Mouse (Mus musculus): ENCODE measurements at regions not wholly inside any gene's neighbourhood (a gene's known extent, or its start where the extent isn't known, plus 50 kb on each side); places are given as distances from the start of the nearest gene placed in this dataset.
"Not testable (repeated sequence)": the region's sequence is repeated elsewhere in the genome, so short reads cannot be mapped to it uniquely, and the experiment has no call there.

- Histone ChIP-seq H3K4me3 (replicated peaks; ENCODE audit: low read depth, low read length) (no peak overlapping the region), H3K27me3 (ENCODE audit: control insufficient read depth, insufficient read depth, low read length) (no peaks in the 10 kb centered on the region), H3K4me2 (ENCODE audit: low read length) (no peak overlapping the region), H3K36me3 (ENCODE audit: control insufficient read depth, insufficient read depth, low read length) (no peaks in the 10 kb centered on the region), H3K27ac (replicated peaks; ENCODE audit: low read depth, low read length) (no peak overlapping the region), H3K9ac (replicated peaks; ENCODE audit: low read length) (no peak overlapping the region), H3K9me3 (ENCODE audit: control insufficient read depth, low read length) (no peaks in the 10 kb centered on the region), H3K4me1 (ENCODE audit: control insufficient read depth, insufficient read depth, low read length) (no peaks in the 10 kb centered on the region)
- WGBS, result 93% methylated on average over 2 of the region's 2 CpGs
- ATAC-seq (ENCODE audit: low FRiP score, low TSS enrichment) (no peak), DNase-seq (no peak)
These were observed 163.3 kb downstream of the Teddm3 start for GRCm38 (mm10) chr16:20990524-20990923.

GRCm38 (mm10) chr16:20975406-20975805 is 178.4 kb downstream of the Teddm3 start:
- Histone ChIP-seq H3K4me3 (replicated peaks; ENCODE audit: low read depth, low read length) (no peak overlapping the region), H3K4me2 (ENCODE audit: low read length) (no peak overlapping the region), H3K36me3 (ENCODE audit: control insufficient read depth, insufficient read depth, low read length) (no peaks in the 10 kb centered on the region), H3K27ac (replicated peaks; ENCODE audit: low read depth, low read length) (no peak overlapping the region), H3K27me3 (ENCODE audit: control insufficient read depth, insufficient read depth, low read length) (no peaks in the 10 kb centered on the region), H3K9ac (replicated peaks; ENCODE audit: low read length) (no peak overlapping the region), H3K4me1 (ENCODE audit: control insufficient read depth, insufficient read depth, low read length) (no peaks in the 10 kb centered on the region), H3K9me3 (ENCODE audit: control insufficient read depth, low read length) (no peaks in the 10 kb centered on the region)
- 59% methylated on average over 2 of the region's 2 CpGs for WGBS
- DNase-seq (peak; percentile 46), ATAC-seq (ENCODE audit: low FRiP score, low TSS enrichment) (no peak)

DNA sequence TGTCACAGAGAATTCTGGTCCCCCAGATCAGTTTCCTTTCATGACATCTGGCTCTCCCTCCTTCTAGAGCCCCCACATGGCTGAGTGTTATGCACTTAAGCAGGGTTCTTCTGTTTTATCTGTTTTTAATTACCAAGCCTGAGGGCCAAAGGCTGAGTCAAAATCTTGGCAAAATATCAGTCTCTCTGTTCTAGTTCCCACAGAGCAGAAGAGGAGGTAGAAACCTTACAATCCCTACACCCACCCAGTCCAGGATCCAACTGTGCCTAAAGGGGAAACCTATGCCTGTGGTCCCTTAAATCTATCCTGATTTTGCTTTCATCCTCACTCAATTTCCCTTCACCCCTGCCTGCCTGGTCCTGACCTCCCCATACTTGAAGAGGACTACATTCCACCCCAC is 181.4 kb downstream of the Teddm3 start:
- H3K4me3 ChIP-seq (replicated peaks; ENCODE audit: low read depth, low read length), result no peak overlapping the region
- H3K27me3 ChIP-seq (ENCODE audit: control insufficient read depth, insufficient read depth, low read length), result no peaks in the 10 kb centered on the region
- no peaks in the 10 kb centered on the region for H3K4me1 ChIP-seq (ENCODE audit: control insufficient read depth, insufficient read depth, low read length)
- no peak overlapping the region for H3K4me2 ChIP-seq (ENCODE audit: low read length)
- DNase-seq, result no peak
- no peak for ATAC-seq (ENCODE audit: low FRiP score, low TSS enrichment)
- no peaks in the 10 kb centered on the region for H3K9me3 ChIP-seq (ENCODE audit: control insufficient read depth, low read length)
- H3K36me3 ChIP-seq (ENCODE audit: control insufficient read depth, insufficient read depth, low read length), result no peaks in the 10 kb centered on the region
- H3K27ac ChIP-seq (replicated peaks; ENCODE audit: low read depth, low read length), result no peak overlapping the region
- H3K9ac ChIP-seq (replicated peaks; ENCODE audit: low read length), result no peak overlapping the region

GRCm38 (mm10) chr16:20958905-20959304 is 194.9 kb downstream of the Teddm3 start:
- Histone ChIP-seq H3K9me3 (ENCODE audit: control insufficient read depth, low read length) (no peaks in the 10 kb centered on the region), H3K4me1 (ENCODE audit: control insufficient read depth, insufficient read depth, low read length) (no peaks in the 10 kb centered on the region), H3K36me3 (ENCODE audit: control insufficient read depth, insufficient read depth, low read length) (no peaks in the 10 kb centered on the region), H3K4me3 (replicated peaks; ENCODE audit: low read depth, low read length) (no peak overlapping the region), H3K27me3 (ENCODE audit: control insufficient read depth, insufficient read depth, low read length) (no peaks in the 10 kb centered on the region), H3K4me2 (ENCODE audit: low read length) (no peak overlapping the region), H3K9ac (replicated peaks; ENCODE audit: low read length) (no peak overlapping the region), H3K27ac (replicated peaks; ENCODE audit: low read depth, low read length) (no peak overlapping the region)
- no peak for ATAC-seq (ENCODE audit: low FRiP score, low TSS enrichment)
- WGBS, result 71% methylated on average over 10 of the region's 10 CpGs
- DNase-seq, result peak; percentile 48

DNA sequence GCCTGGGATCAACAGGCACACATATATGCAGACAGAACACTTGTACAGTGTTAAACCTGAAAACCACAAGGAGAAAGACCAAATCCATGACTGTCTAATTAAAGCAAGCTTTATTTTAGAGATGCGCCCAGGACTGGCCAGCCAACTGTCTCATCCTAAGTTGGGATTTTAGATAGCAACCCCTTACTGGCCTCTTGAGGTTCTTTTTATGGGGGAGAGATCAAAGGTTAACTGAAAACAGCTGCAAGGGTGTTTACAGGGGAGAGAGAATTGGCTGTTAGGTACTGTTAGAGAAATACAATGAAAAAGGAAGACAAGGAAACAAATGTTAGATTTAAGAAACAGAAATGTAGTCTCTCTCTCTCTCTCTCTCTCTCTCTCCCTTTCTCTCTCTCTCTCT is 202.4 kb upstream of the Thpo start:
- H3K9ac ChIP-seq (replicated peaks; ENCODE audit: low read length), result no peak overlapping the region
- no peaks in the 10 kb centered on the region for H3K4me1 ChIP-seq (ENCODE audit: control insufficient read depth, insufficient read depth, low read length)
- DNase-seq (no peak), ATAC-seq (ENCODE audit: low FRiP score, low TSS enrichment) (no peak)
- H3K27me3 ChIP-seq (ENCODE audit: control insufficient read depth, insufficient read depth, low read length), result no peaks in the 10 kb centered on the region
- 90% methylated on average over 1 of the region's 1 CpGs for WGBS
- H3K4me3 ChIP-seq (replicated peaks; ENCODE audit: low read depth, low read length), result no peak overlapping the region
- H3K4me2 ChIP-seq (ENCODE audit: low read length), result no peak overlapping the region
- no peaks in the 10 kb centered on the region for H3K36me3 ChIP-seq (ENCODE audit: control insufficient read depth, insufficient read depth, low read length)
- no peaks in the 10 kb centered on the region for H3K9me3 ChIP-seq (ENCODE audit: control insufficient read depth, low read length)
- H3K27ac ChIP-seq (replicated peaks; ENCODE audit: low read depth, low read length), result no peak overlapping the region

DNA sequence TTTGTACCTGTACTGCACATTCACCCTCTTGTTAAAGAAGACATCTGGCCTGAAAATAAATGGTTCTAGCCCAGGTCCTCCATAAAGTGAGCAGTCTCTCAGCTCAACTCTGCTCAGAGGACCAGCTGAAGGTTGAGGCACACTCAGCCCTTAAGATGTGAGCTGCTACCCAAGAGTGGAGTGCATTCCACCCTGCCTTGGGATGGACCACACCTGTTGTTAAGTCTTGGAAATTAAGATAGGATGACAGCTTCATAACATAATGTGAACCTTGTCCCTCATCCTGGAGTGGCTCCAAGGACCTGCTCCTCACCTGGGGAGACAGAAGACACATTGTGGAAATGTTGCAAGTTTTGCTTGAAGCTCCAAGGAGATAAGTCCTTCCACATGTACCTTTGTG is 200.5 kb upstream of the Thpo start:
- not testable (repeated sequence) for H3K4me2 ChIP-seq (ENCODE audit: low read length); H3K27ac ChIP-seq (replicated peaks; ENCODE audit: low read depth, low read length); H3K9ac ChIP-seq (replicated peaks; ENCODE audit: low read length); ATAC-seq (ENCODE audit: low FRiP score, low TSS enrichment); DNase-seq; H3K9me3 ChIP-seq (ENCODE audit: control insufficient read depth, low read length); H3K4me3 ChIP-seq (replicated peaks; ENCODE audit: low read depth, low read length); H3K36me3 ChIP-seq (ENCODE audit: control insufficient read depth, insufficient read depth, low read length); H3K27me3 ChIP-seq (ENCODE audit: control insufficient read depth, insufficient read depth, low read length); H3K4me1 ChIP-seq (ENCODE audit: control insufficient read depth, insufficient read depth, low read length)

DNA sequence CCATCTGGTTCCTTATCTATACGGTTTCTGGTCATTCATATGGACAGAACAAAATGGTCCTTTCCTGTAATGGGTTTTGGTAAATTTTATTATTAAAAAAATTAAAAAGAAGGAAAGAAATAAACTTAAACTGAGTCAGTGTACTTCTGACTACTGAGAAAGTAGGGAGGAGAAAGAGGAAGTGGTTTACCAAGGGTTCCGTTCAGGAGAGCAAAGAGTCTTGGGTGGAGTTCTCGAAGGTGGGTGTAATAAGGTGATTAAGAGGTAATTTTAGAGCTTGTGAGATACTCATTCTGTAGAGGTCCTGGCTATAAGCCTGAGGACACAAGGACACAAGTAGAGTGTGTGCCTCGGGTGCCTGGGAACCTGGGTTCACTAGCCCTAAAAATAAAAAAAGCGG is 195.7 kb upstream of the Thpo start:
- H3K4me2 ChIP-seq (ENCODE audit: low read length); ATAC-seq (ENCODE audit: low FRiP score, low TSS enrichment); DNase-seq; H3K4me3 ChIP-seq (replicated peaks; ENCODE audit: low read depth, low read length); H3K27me3 ChIP-seq (ENCODE audit: control insufficient read depth, insufficient read depth, low read length); H3K9ac ChIP-seq (replicated peaks; ENCODE audit: low read length); H3K9me3 ChIP-seq (ENCODE audit: control insufficient read depth, low read length); H3K27ac ChIP-seq (replicated peaks; ENCODE audit: low read depth, low read length); H3K4me1 ChIP-seq (ENCODE audit: control insufficient read depth, insufficient read depth, low read length); H3K36me3 ChIP-seq (ENCODE audit: control insufficient read depth, insufficient read depth, low read length): not testable (repeated sequence)
- 91% methylated on average over 5 of the region's 5 CpGs for WGBS

GRCm38 (mm10) chr16:20925776-20926175 is 191.5 kb upstream of the Thpo start:
- H3K4me1 ChIP-seq (ENCODE audit: control insufficient read depth, insufficient read depth, low read length); H3K4me2 ChIP-seq (ENCODE audit: low read length); H3K36me3 ChIP-seq (ENCODE audit: control insufficient read depth, insufficient read depth, low read length); H3K9me3 ChIP-seq (ENCODE audit: control insufficient read depth, low read length); ATAC-seq (ENCODE audit: low FRiP score, low TSS enrichment); H3K27me3 ChIP-seq (ENCODE audit: control insufficient read depth, insufficient read depth, low read length); H3K9ac ChIP-seq (replicated peaks; ENCODE audit: low read length); DNase-seq; H3K4me3 ChIP-seq (replicated peaks; ENCODE audit: low read depth, low read length); H3K27ac ChIP-seq (replicated peaks; ENCODE audit: low read depth, low read length): not testable (repeated sequence)

DNA sequence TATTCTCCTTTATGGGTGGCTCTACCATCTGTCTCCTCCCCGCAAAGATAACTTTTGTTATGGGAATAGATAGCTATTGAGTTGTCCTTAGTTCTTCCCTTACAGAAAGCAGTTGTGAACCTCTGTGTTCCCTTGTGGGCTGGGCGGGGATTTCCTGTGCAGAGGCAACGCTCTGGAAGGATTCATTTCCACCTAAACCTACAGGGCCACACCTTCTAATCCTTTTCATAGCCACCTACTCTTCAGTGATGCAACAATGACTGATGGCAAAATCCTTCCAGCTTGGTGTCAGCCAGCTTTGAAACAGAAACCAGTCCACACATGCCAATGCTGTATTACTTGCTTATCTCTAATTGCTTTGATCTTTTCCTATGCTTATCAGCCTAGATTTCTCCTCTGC is 176.6 kb upstream of the Thpo start:
- H3K27me3 ChIP-seq (ENCODE audit: control insufficient read depth, insufficient read depth, low read length); H3K9me3 ChIP-seq (ENCODE audit: control insufficient read depth, low read length); DNase-seq; H3K4me2 ChIP-seq (ENCODE audit: low read length); H3K27ac ChIP-seq (replicated peaks; ENCODE audit: low read depth, low read length); H3K4me1 ChIP-seq (ENCODE audit: control insufficient read depth, insufficient read depth, low read length); ATAC-seq (ENCODE audit: low FRiP score, low TSS enrichment); H3K4me3 ChIP-seq (replicated peaks; ENCODE audit: low read depth, low read length); H3K36me3 ChIP-seq (ENCODE audit: control insufficient read depth, insufficient read depth, low read length); H3K9ac ChIP-seq (replicated peaks; ENCODE audit: low read length): not testable (repeated sequence)
- 83% methylated on average over 3 of the region's 3 CpGs for WGBS

Data from midbrain, embryonic 14.5 days (tissue).